ENCODE assay signal across 8 mouse cellular contexts in genomic region chrX:152336546-152337332, GRCm38 (mm10). TPM values are rescaled to one million over a fixed set of nuclear protein-coding genes. Genes with fewer than 3 reads are reported as not detected.
A peak's percentile ranks its signal among the peaks of the same experiment; 100 is the strongest.
DNase-seq lines count a peak whose midpoint lies in the region; ATAC-seq lines count a peak whose summit lies in the region.

No protein-coding gene starts in this region.

- peak overlapping the region; percentile 43 for H3K4me2 ChIP-seq in embryonic facial prominence, embryonic 12.5 days (replicated peaks)
- H3K4me2 ChIP-seq in midbrain, embryonic 11.5 days: peak overlapping the region; percentile 42

- DNase-seq in adrenal gland, postnatal 36 days: peak; percentile 91 to 93
- DNase-seq in heart, adult 11 months: peak; percentile 100
- peak; percentile 95 for DNase-seq in kidney, adult 11 months
- peak; percentile 92 for DNase-seq in left cerebral cortex, postnatal 4 days
- DNase-seq in midbrain, embryonic 11.5 days (ENCODE audit: low spot score, missing footprints): peak; percentile 97
- DNase-seq in right cerebral cortex, postnatal 4 days: peak; percentile 82
- DNase-seq in yolk sac, embryonic 10.5 days (ENCODE audit: low spot score): peak; percentile 88

- peaks cover 3% of the 10 kb centered on the region; the same call in 1 of the 2 replicates for H3K4me1 ChIP-seq in embryonic facial prominence, embryonic 12.5 days
- peaks cover 6% of the 10 kb centered on the region for H3K4me1 ChIP-seq in midbrain, embryonic 11.5 days (ENCODE audit: control insufficient read depth, insufficient read depth, low read length)

- 17% methylated on average over 33 of the region's 33 CpGs for WGBS in embryonic facial prominence, embryonic 12.5 days
- 8% methylated on average over 33 of the region's 33 CpGs for WGBS in midbrain, embryonic 11.5 days

- intact Hi-C loops in left cerebral cortex, postnatal 4 days (cut with DNase I): no loop called here

- H3K27me3 ChIP-seq in embryonic facial prominence, embryonic 12.5 days: peaks cover 21% of the 10 kb centered on the region
- H3K27me3 ChIP-seq in midbrain, embryonic 11.5 days (ENCODE audit: control insufficient read depth, insufficient read depth, low read length): peaks cover 31% of the 10 kb centered on the region

- ATAC-seq in embryonic facial prominence, embryonic 12.5 days (ENCODE audit: insufficient number of reproducible peaks, insufficient read depth, low FRiP score, low TSS enrichment): peak; percentile 100
- peak; percentile 99 for ATAC-seq in midbrain, embryonic 11.5 days (ENCODE audit: low FRiP score)

- H3K36me3 ChIP-seq in embryonic facial prominence, embryonic 12.5 days: peaks cover 16% of the 10 kb centered on the region
- no peaks in the 10 kb centered on the region; the same call in 1 of the 2 replicates for H3K36me3 ChIP-seq in midbrain, embryonic 11.5 days (ENCODE audit: control insufficient read depth, insufficient read depth, low read length)

- peak overlapping the region; percentile 22 for H3K4me3 ChIP-seq in embryonic facial prominence, embryonic 12.5 days
- H3K4me3 ChIP-seq in midbrain, embryonic 11.5 days (ENCODE audit: low read depth, low read length): peak overlapping the region; percentile 13; the same call in 1 of the 2 replicates

- no peaks in the 10 kb centered on the region for H3K9me3 ChIP-seq in embryonic facial prominence, embryonic 12.5 days
- H3K9me3 ChIP-seq in midbrain, embryonic 11.5 days (ENCODE audit: control insufficient read depth, low read length): no peaks in the 10 kb centered on the region

- peak overlapping the region; percentile 36; the same call in 1 of the 2 replicates for H3K9ac ChIP-seq in embryonic facial prominence, embryonic 12.5 days
- H3K9ac ChIP-seq in midbrain, embryonic 11.5 days (ENCODE audit: low read length): peak overlapping the region; percentile 58

- H3K27ac ChIP-seq in embryonic facial prominence, embryonic 12.5 days: peak overlapping the region; percentile 95
- peak overlapping the region; percentile 88 for H3K27ac ChIP-seq in midbrain, embryonic 11.5 days (ENCODE audit: low read depth, low read length)

RNA-seq across cellular contexts. Expression of gene Tspyl2, which starts 5.5 kb away (rescaled TPM):
- 10 to 100 TPM; 43.3 to 53.9 TPM for total RNA-seq in adrenal gland, postnatal 36 days (2021)
- polyA plus RNA-seq in embryonic facial prominence, embryonic 12.5 days (2016; fragmentation: Nextera tagmentation; extraction: Ambion mirVana): 42.4 and 46.0 TPM in 2 replicates
- total RNA-seq in left cerebral cortex, postnatal 4 days (2021): 10 to 100 TPM; 57.4 to 72.5 TPM
- 29.6 and 30.1 TPM in 2 replicates for polyA plus RNA-seq in midbrain, embryonic 11.5 days (2014; fragmentation: Nextera tagmentation; extraction: Ambion mirVana)

RNA-seq across cellular contexts. Expression of gene Kantr, which starts 9.4 kb away (rescaled TPM):
- 1 to 10 TPM; 8.7 to 9.8 TPM for total RNA-seq in adrenal gland, postnatal 36 days (2021)
- 21.1 and 25.3 TPM in 2 replicates for polyA plus RNA-seq in embryonic facial prominence, embryonic 12.5 days (2016; fragmentation: Nextera tagmentation; extraction: Ambion mirVana)
- 10 to 100 TPM; 36.6 to 46.6 TPM for total RNA-seq in left cerebral cortex, postnatal 4 days (2021)
- 16.3 and 16.6 TPM in 2 replicates for polyA plus RNA-seq in midbrain, embryonic 11.5 days (2014; fragmentation: Nextera tagmentation; extraction: Ambion mirVana)

RNA-seq across cellular contexts. Expression of gene Gpr173, which starts 31.8 kb away (rescaled TPM):
- total RNA-seq in adrenal gland, postnatal 36 days (2021): 1 to 10 TPM; 2.0 TPM
- 5.3 and 5.9 TPM in 2 replicates for polyA plus RNA-seq in embryonic facial prominence, embryonic 12.5 days (2016; fragmentation: Nextera tagmentation; extraction: Ambion mirVana)
- total RNA-seq in left cerebral cortex, postnatal 4 days (2021): 10 to 100 TPM; 31.9 to 33.8 TPM
- polyA plus RNA-seq in midbrain, embryonic 11.5 days (2014; fragmentation: Nextera tagmentation; extraction: Ambion mirVana): 5.6 and 6.2 TPM in 2 replicates

Comparison
In these comparisons a context has a peak if more than half of its experiments do, and no peak if none do; other contexts are left out.
1. Peak in every context shown above with its lines: DNase-seq, ATAC-seq, H3K4me3 ChIP-seq and H3K27ac ChIP-seq.
2. RNA of gene Gpr173, which starts 31.8 kb away (total RNA-seq): 31.9 to 33.8 TPM in left cerebral cortex, postnatal 4 days; 2.0 TPM in adrenal gland, postnatal 36 days; every median in the first group is over 10 times any median in the second.